Mouse (Mus musculus): ENCODE measurements around the gene Fam192a. TPM values are rescaled to one million over a fixed set of nuclear protein-coding genes. Genes with fewer than 3 reads are reported as not detected.

Gene Fam192a
- 10 to 100 TPM; 80.2 to 86.0 TPM for polyA plus RNA-seq (2017; shearing (Covaris generic))

GRCm38 (mm10) chr8:94601607-94602385 is at the start of gene Fam192a, which contains the start of gene Rspry1:
Gene Fam192a, minus strand, starts transcription at chr8:94601997.
Gene Rspry1, plus strand, starts transcription at chr8:94601937.

GRCm38 (mm10) chr8:94532873-94533671 is 68.7 kb downstream of the Fam192a start, which contains the start of gene Cpne2:
Gene Cpne2, plus strand, starts transcription at chr8:94532990.

Other genes with a start within 250 kb of the Fam192a start
- gene Herpud1, start 215.6 kb downstream of the Fam192a start, polyA plus RNA-seq (2017; shearing (Covaris generic)), result 100 to 1,000 TPM in 1 of 2 experiments, 10 to 100 TPM in 1; 93.6 to 104 TPM
- gene Nlrc5, start 167.6 kb downstream of the Fam192a start, polyA plus RNA-seq (2017; shearing (Covaris generic)), result 100 to 1,000 TPM; 136 to 239 TPM
- gene Cpne2, start 69.0 kb downstream of the Fam192a start, polyA plus RNA-seq (2017; shearing (Covaris generic)), result 1 to 10 TPM; 1.6 to 2.9 TPM
- 10 to 100 TPM; 50.4 to 53.6 TPM for gene Rspry1, start 60 bp downstream of the Fam192a start, polyA plus RNA-seq (2017; shearing (Covaris generic))
- 100 to 1,000 TPM; 183 to 201 TPM for gene Arl2bp, start 64.6 kb upstream of the Fam192a start, polyA plus RNA-seq (2017; shearing (Covaris generic))
- gene Pllp, start 94.3 kb upstream of the Fam192a start, polyA plus RNA-seq (2017; shearing (Covaris generic)), result under 1 TPM; 0.21 to 0.25 TPM
- gene Ccl22, start 143.6 kb upstream of the Fam192a start, polyA plus RNA-seq (2017; shearing (Covaris generic)), result 10 to 100 TPM in 1 of 2 experiments, under 1 TPM in 1; 0.50 to 10.0 TPM
- gene Cx3cl1, start 170.0 kb upstream of the Fam192a start, polyA plus RNA-seq (2017; shearing (Covaris generic)), result 1 to 10 TPM in 1 of 2 experiments, not detected in 1; 1.0 TPM
- gene Ccl17, start 208.5 kb upstream of the Fam192a start, polyA plus RNA-seq (2017; shearing (Covaris generic)), result 1 to 10 TPM in 1 of 2 experiments, not detected in 1; 5.2 TPM
- 10 to 100 TPM; 53.5 to 59.9 TPM for gene Coq9, start 236.3 kb upstream of the Fam192a start, polyA plus RNA-seq (2017; shearing (Covaris generic))
- 10 to 100 TPM; 88.9 to 98.2 TPM for gene Ciapin1, start 236.4 kb upstream of the Fam192a start, polyA plus RNA-seq (2017; shearing (Covaris generic))